Mouse (Mus musculus) lung, embryonic 15.5 days (tissue): Measurements from ENCODE around the gene Ptpn1. TPM values are rescaled to one million over a fixed set of nuclear protein-coding genes. Genes with fewer than 3 reads are reported as not detected.
A peak's percentile ranks its signal among the peaks of the same experiment; 100 is the strongest.

Source experiments
- ATAC-seq: fragments of 200-750 bp; cut with Nextera tagmentation; 2 replicates; pipeline ENCODE4 v1.8.0; 2017; ENCODE audit warnings: moderate number of reproducible peaks, borderline replicate concordance; ENCODE audit not compliant: low FRiP score, low TSS enrichment; ENCODE audit errors: extremely low read depth
- H3K27ac ChIP-seq: fragments of 300-500 bp; sonication (generic); 2 replicates; pipeline ENCODE4 v1.5.1; 2015; ENCODE audit warnings: moderate library complexity, mild to moderate bottlenecking, inconsistent platforms
- H3K27me3 ChIP-seq: fragments of 300-500 bp; sonication (generic); 2 replicates; pipeline ENCODE4 v1.6.1; 2015; ENCODE audit warnings: inconsistent platforms
- H3K36me3 ChIP-seq: fragments of 300-500 bp; sonication (generic); 2 replicates; pipeline ENCODE4 v1.6.1; 2015; ENCODE audit warnings: inconsistent platforms
- H3K4me1 ChIP-seq: fragments of 300-500 bp; sonication (generic); 2 replicates; pipeline ENCODE4 v1.6.1; 2015; ENCODE audit warnings: inconsistent platforms
- H3K4me2 ChIP-seq: fragments of 300-500 bp; sonication (generic); 2 replicates; pipeline ENCODE4 v1.6.1; 2015; ENCODE audit warnings: inconsistent platforms, mild to moderate bottlenecking, moderate library complexity
- H3K4me3 ChIP-seq: fragments of 300-500 bp; sonication (generic); 2 replicates; pipeline ENCODE4 v1.5.1; 2015; ENCODE audit warnings: mild to moderate bottlenecking, inconsistent platforms
- H3K9ac ChIP-seq: fragments of 300-500 bp; sonication (generic); 2 replicates; pipeline ENCODE4 v1.6.1; 2015; ENCODE audit warnings: inconsistent platforms
- H3K9me3 ChIP-seq: fragments of 300-500 bp; sonication (generic); 2 replicates; pipeline ENCODE4 v1.6.1; 2016; ENCODE audit warnings: inconsistent platforms
- whole genome bisulfite sequencing: fragments of 180-500 bp; shearing (Covaris S2); methylation state at CpG from one replicate; pipeline ENCODE4 v1.1.7; 2015; 5-methylcytosine and 5-hydroxymethylcytosine counted together
- polyA plus RNA-seq: library from polyadenylated mRNA; unstranded; fragments of >200 nt; fragmentation: Nextera tagmentation; extraction: Ambion mirVana; gene quantifications from 2 replicates; pipeline ENCODE4 v1.2.1, GENCODE M21; 2015

Gene Ptpn1
- polyA plus RNA-seq, 1 experiment from 2014 or later = 74.4 TPM

DNA sequence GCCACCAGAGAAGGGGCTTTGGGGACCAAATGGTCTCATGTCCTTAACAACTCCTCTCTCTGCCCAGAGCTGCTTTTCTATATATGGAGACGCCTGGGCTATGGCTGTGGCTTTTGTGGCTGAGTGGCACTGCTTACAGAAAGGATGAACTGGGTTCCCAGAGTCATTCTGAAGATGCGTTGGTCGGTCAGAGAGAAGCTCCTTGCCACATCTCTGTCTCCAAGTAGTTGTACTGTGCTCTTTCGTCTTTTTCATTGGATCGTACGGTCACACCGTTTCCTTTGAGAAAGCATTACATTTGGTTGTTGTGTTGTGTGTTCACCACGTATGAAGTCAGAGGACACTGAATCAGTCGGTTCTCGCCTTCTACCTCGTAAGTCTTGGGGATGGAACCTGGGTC is 8.8 kb downstream of the Ptpn1 start:
- Histone ChIP-seq H3K4me1 (peaks cover 67% of the 10 kb centered on the region), H3K27me3 (no peaks in the 10 kb centered on the region), H3K4me2 (no peak overlapping the region), H3K4me3 (no peak overlapping the region), H3K9ac (no peak overlapping the region), H3K27ac (no peak overlapping the region), H3K9me3 (no peaks in the 10 kb centered on the region), H3K36me3 (no peaks in the 10 kb centered on the region)
- WGBS = 87% methylated on average over 11 of the region's 11 CpGs
- ATAC-seq = no peak

DNA sequence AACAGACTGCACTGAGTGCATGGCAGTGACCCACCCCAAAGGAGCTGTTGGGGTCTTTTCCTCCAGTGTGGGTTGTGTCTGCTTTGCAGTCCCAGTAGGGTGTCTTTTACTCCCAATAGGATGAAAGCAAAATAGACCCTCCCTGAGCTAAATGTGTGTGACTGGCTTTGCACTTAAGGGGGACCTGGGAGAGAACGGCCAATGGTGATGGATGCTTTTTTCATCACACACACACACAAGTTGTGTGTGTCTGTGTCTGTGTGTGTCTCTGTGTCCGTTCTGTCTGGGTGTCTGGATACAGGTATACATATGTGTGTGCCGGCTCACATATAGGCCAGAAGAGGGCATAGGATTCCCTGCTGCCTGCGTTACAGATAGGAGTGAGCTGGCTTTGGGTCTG is 9.5 kb downstream of the Ptpn1 start:
- Histone ChIP-seq H3K4me3 (no peak overlapping the region), H3K27me3 (no peaks in the 10 kb centered on the region), H3K27ac (peak overlapping the region; percentile 87; the same call in 1 of the 2 replicates), H3K4me2 (no peak overlapping the region), H3K36me3 (no peaks in the 10 kb centered on the region), H3K9me3 (no peaks in the 10 kb centered on the region), H3K4me1 (peaks cover 67% of the 10 kb centered on the region), H3K9ac (no peak overlapping the region)
- 63% methylated on average over 4 of the region's 4 CpGs for WGBS
- ATAC-seq = no peak

GRCm38 (mm10) chr2:167941745-167942176 is 9.9 kb downstream of the Ptpn1 start:
- Histone ChIP-seq H3K27ac (peak overlapping the region; percentile 87), H3K9me3 (no peaks in the 10 kb centered on the region), H3K4me1 (peaks cover 69% of the 10 kb centered on the region), H3K27me3 (no peaks in the 10 kb centered on the region), H3K4me2 (peak overlapping the region; percentile 27), H3K9ac (no peak overlapping the region), H3K36me3 (no peaks in the 10 kb centered on the region), H3K4me3 (no peak overlapping the region)
- 33% methylated on average over 6 of the region's 6 CpGs for WGBS
- ATAC-seq = no peak

GRCm38 (mm10) chr2:167942199-167942925 is 10.5 kb downstream of the Ptpn1 start:
- H3K36me3 ChIP-seq = no peaks in the 10 kb centered on the region
- no peaks in the 10 kb centered on the region for H3K27me3 ChIP-seq
- no peak overlapping the region for H3K9ac ChIP-seq
- peak overlapping the region; percentile 27 for H3K4me2 ChIP-seq
- H3K4me3 ChIP-seq = 0 out of 2 replicates have a peak overlapping the region, but pooled peaks have one; percentile 0
- ATAC-seq = peak; percentile 82
- peak overlapping the region; percentile 87 for H3K27ac ChIP-seq
- no peaks in the 10 kb centered on the region for H3K9me3 ChIP-seq
- peaks cover 73% of the 10 kb centered on the region for H3K4me1 ChIP-seq
- WGBS = 14% methylated on average over 8 of the region's 8 CpGs

- 0 out of 2 replicates have a peak overlapping the region, but pooled peaks have one; percentile 0 for H3K4me3 ChIP-seq
- H3K9ac ChIP-seq = no peak overlapping the region
- peak; percentile 15; the same call in 1 of the 2 replicates for ATAC-seq
- peak overlapping the region; percentile 87 for H3K27ac ChIP-seq
- H3K4me1 ChIP-seq = peaks cover 80% of the 10 kb centered on the region
- peak overlapping the region; percentile 27 for H3K4me2 ChIP-seq
- WGBS = 39% methylated on average over 12 of the region's 12 CpGs
- no peaks in the 10 kb centered on the region for H3K27me3 ChIP-seq
- no peaks in the 10 kb centered on the region for H3K9me3 ChIP-seq
- H3K36me3 ChIP-seq = no peaks in the 10 kb centered on the region
Observed at GRCm38 (mm10) chr2:167942926-167943633, 11.2 kb downstream of the Ptpn1 start.

GRCm38 (mm10) chr2:167944193-167944592 is 12.3 kb downstream of the Ptpn1 start:
- Histone ChIP-seq H3K4me2 (no peak overlapping the region), H3K27ac (no peak overlapping the region), H3K9me3 (no peaks in the 10 kb centered on the region), H3K4me1 (peaks cover 86% of the 10 kb centered on the region), H3K4me3 (no peak overlapping the region), H3K27me3 (no peaks in the 10 kb centered on the region), H3K36me3 (no peaks in the 10 kb centered on the region), H3K9ac (no peak overlapping the region)
- WGBS = 89% methylated on average over 3 of the region's 3 CpGs
- ATAC-seq = no peak

- no peak overlapping the region for H3K4me2 ChIP-seq
- no peaks in the 10 kb centered on the region for H3K9me3 ChIP-seq
- H3K27ac ChIP-seq = no peak overlapping the region
- H3K4me1 ChIP-seq = peaks cover 86% of the 10 kb centered on the region
- no peak for ATAC-seq
- no peak overlapping the region for H3K4me3 ChIP-seq
- H3K9ac ChIP-seq = no peak overlapping the region
- no peaks in the 10 kb centered on the region for H3K27me3 ChIP-seq
- H3K36me3 ChIP-seq = no peaks in the 10 kb centered on the region
- 84% methylated on average over 5 of the region's 5 CpGs for WGBS
Observed at GRCm38 (mm10) chr2:167945451-167945850, 13.6 kb downstream of the Ptpn1 start.

- ATAC-seq = no peak
- Histone ChIP-seq H3K9ac (no peak overlapping the region), H3K27me3 (no peaks in the 10 kb centered on the region), H3K9me3 (no peaks in the 10 kb centered on the region), H3K4me2 (no peak overlapping the region), H3K4me3 (no peak overlapping the region), H3K4me1 (peaks cover 75% of the 10 kb centered on the region), H3K27ac (peak overlapping the region; percentile 80), H3K36me3 (no peaks in the 10 kb centered on the region)
- 60% methylated on average over 3 of the region's 3 CpGs for WGBS
Observed at GRCm38 (mm10) chr2:167947251-167947650, 15.4 kb downstream of the Ptpn1 start.

GRCm38 (mm10) chr2:167948047-167948446 is 16.2 kb downstream of the Ptpn1 start:
- H3K4me3 ChIP-seq = no peak overlapping the region
- ATAC-seq = peak; percentile 72
- H3K4me2 ChIP-seq = no peak overlapping the region
- no peak overlapping the region for H3K9ac ChIP-seq
- peak overlapping the region; percentile 80 for H3K27ac ChIP-seq
- 56% methylated on average over 6 of the region's 6 CpGs for WGBS
- H3K9me3 ChIP-seq = no peaks in the 10 kb centered on the region
- H3K4me1 ChIP-seq = peaks cover 67% of the 10 kb centered on the region
- no peaks in the 10 kb centered on the region for H3K27me3 ChIP-seq
- no peaks in the 10 kb centered on the region for H3K36me3 ChIP-seq

GRCm38 (mm10) chr2:167948557-167948956 is 16.7 kb downstream of the Ptpn1 start:
- peak overlapping the region; percentile 80 for H3K27ac ChIP-seq
- WGBS = 71% methylated on average over 13 of the region's 13 CpGs
- H3K4me3 ChIP-seq = no peak overlapping the region
- no peak overlapping the region for H3K4me2 ChIP-seq
- H3K9ac ChIP-seq = no peak overlapping the region
- peaks cover 67% of the 10 kb centered on the region for H3K4me1 ChIP-seq
- H3K27me3 ChIP-seq = no peaks in the 10 kb centered on the region
- no peak for ATAC-seq
- H3K36me3 ChIP-seq = no peaks in the 10 kb centered on the region
- no peaks in the 10 kb centered on the region for H3K9me3 ChIP-seq

GRCm38 (mm10) chr2:167949250-167949649 is 17.4 kb downstream of the Ptpn1 start:
- no peak overlapping the region for H3K4me3 ChIP-seq
- peaks cover 66% of the 10 kb centered on the region for H3K4me1 ChIP-seq
- no peaks in the 10 kb centered on the region for H3K9me3 ChIP-seq
- H3K4me2 ChIP-seq = no peak overlapping the region
- no peaks in the 10 kb centered on the region for H3K36me3 ChIP-seq
- H3K27ac ChIP-seq = peak overlapping the region; percentile 80
- no peak for ATAC-seq
- H3K27me3 ChIP-seq = no peaks in the 10 kb centered on the region
- no peak overlapping the region for H3K9ac ChIP-seq
- 42% methylated on average over 6 of the region's 6 CpGs for WGBS

DNA sequence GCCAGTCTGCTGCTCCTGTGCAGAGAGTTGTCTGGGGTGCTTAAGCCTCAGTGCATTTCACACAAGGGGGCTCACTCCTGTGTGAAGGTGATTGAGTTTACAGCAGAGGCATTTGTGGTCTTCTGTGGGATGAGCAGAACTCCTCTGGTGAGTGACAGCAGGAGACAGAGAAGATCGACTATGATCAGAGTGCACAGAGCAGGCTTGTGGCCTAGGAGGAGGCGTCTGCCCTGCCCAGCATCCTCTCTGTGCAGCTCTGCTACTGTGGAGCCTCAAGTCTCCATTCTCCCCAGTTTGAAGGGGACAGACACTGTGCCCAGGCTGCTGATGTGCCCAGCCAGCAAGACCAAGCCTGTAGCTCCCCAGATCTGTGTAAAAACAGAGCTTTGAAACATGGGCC is 18.0 kb downstream of the Ptpn1 start:
- no peaks in the 10 kb centered on the region for H3K27me3 ChIP-seq
- no peak overlapping the region for H3K4me3 ChIP-seq
- H3K9me3 ChIP-seq = no peaks in the 10 kb centered on the region
- no peaks in the 10 kb centered on the region for H3K36me3 ChIP-seq
- H3K9ac ChIP-seq = no peak overlapping the region
- peak overlapping the region; percentile 80; the same call in 1 of the 2 replicates for H3K27ac ChIP-seq
- ATAC-seq = no peak
- WGBS = 84% methylated on average over 2 of the region's 2 CpGs
- H3K4me2 ChIP-seq = no peak overlapping the region
- H3K4me1 ChIP-seq = peaks cover 61% of the 10 kb centered on the region
